Mouse (Mus musculus): ENCODE data around the gene Antxrl. TPM values are rescaled to one million over a fixed set of nuclear protein-coding genes. Genes with fewer than 3 reads are reported as not detected.

Antxrl gene
- not detected in 2 replicates for polyA plus RNA-seq (2015; fragmentation: Nextera tagmentation; extraction: Ambion mirVana)

- H3K4me3 ChIP-seq (replicated peaks; ENCODE audit: low read depth, low read length), result no peak within 1 kb of the TSS
- no peak for TF ChIP-seq CTCF (IDR thresholded peaks at IDR 0.05; ENCODE audit: low read depth)
- ATAC-seq (replicated peaks; ENCODE audit: low FRiP score, low read depth) (no peak), DNase-seq (ENCODE audit: low spot score) (no peak)
- no peak within 1 kb of the TSS for H3K4me2 ChIP-seq (ENCODE audit: low read length)
- no peaks in the 10 kb centered on the region for H3K27me3 ChIP-seq (ENCODE audit: insufficient read depth, low read length)
- no peak within 1 kb of the TSS for H3K9ac ChIP-seq (ENCODE audit: low read depth, low read length)
- no peaks in the 10 kb centered on the region for H3K9me3 ChIP-seq (replicated peaks; ENCODE audit: low read length)
- H3K36me3 ChIP-seq (ENCODE audit: insufficient read depth, low read length), result no peaks in the 10 kb centered on the region
- 76% methylated on average over 6 of the region's 6 CpGs for WGBS
- H3K4me1 ChIP-seq (replicated peaks; ENCODE audit: insufficient read depth, low read length), result no peaks in the 10 kb centered on the region
- H3K27ac ChIP-seq, result no peak within 1 kb of the TSS
These were observed at the start of gene Antxrl for GRCm38 (mm10) chr14:34052516-34052915. Gene Antxrl, plus strand, starts transcription at chr14:34052707.

GRCm38 (mm10) chr14:34015063-34015462 lies 37.4 kb upstream of the Antxrl start, which contains the start of gene Gm30083:
Gene Gm30083, minus strand, starts transcription at chr14:34015182.
- H3K4me2 ChIP-seq (ENCODE audit: low read length), result no peak within 1 kb of the TSS
- no peaks in the 10 kb centered on the region for H3K9me3 ChIP-seq (replicated peaks; ENCODE audit: low read length)
- H3K9ac ChIP-seq (ENCODE audit: low read depth, low read length), result no peak within 1 kb of the TSS
- no peak within 1 kb of the TSS for H3K4me3 ChIP-seq (replicated peaks; ENCODE audit: low read depth, low read length)
- no peaks in the 10 kb centered on the region for H3K36me3 ChIP-seq (ENCODE audit: insufficient read depth, low read length)
- no peak for TF ChIP-seq CTCF (IDR thresholded peaks at IDR 0.05; ENCODE audit: low read depth)
- 87% methylated on average over 3 of the region's 3 CpGs for WGBS
- no peak for ATAC-seq (replicated peaks; ENCODE audit: low FRiP score, low read depth)
- no peaks in the 10 kb centered on the region for H3K27me3 ChIP-seq (ENCODE audit: insufficient read depth, low read length)
- no peaks in the 10 kb centered on the region for H3K4me1 ChIP-seq (replicated peaks; ENCODE audit: insufficient read depth, low read length)
- no peak for DNase-seq (ENCODE audit: low spot score)
- no peak within 1 kb of the TSS for H3K27ac ChIP-seq

- Histone ChIP-seq H3K4me3 (replicated peaks; ENCODE audit: low read depth, low read length) (no peak within 1 kb of the TSS), H3K27me3 (ENCODE audit: insufficient read depth, low read length) (no peaks in the 10 kb centered on the region), H3K36me3 (ENCODE audit: insufficient read depth, low read length) (no peaks in the 10 kb centered on the region), H3K4me2 (ENCODE audit: low read length) (no peak within 1 kb of the TSS), H3K9me3 (replicated peaks; ENCODE audit: low read length) (no peaks in the 10 kb centered on the region), H3K9ac (ENCODE audit: low read depth, low read length) (no peak within 1 kb of the TSS), H3K27ac (no peak within 1 kb of the TSS), H3K4me1 (replicated peaks; ENCODE audit: insufficient read depth, low read length) (no peaks in the 10 kb centered on the region)
- DNase-seq (ENCODE audit: low spot score) (no peak), ATAC-seq (replicated peaks; ENCODE audit: low FRiP score, low read depth) (no peak)
- no peak for TF ChIP-seq CTCF (IDR thresholded peaks at IDR 0.05; ENCODE audit: low read depth)
- 96% methylated on average over 4 of the region's 4 CpGs for WGBS
These were observed 36.1 kb upstream of the Antxrl start, which contains the start of gene Gm5460 for GRCm38 (mm10) chr14:34016381-34016780. Gene Gm5460, plus strand, starts transcription at chr14:34016758.

GRCm38 (mm10) chr14:34016938-34017337 lies 35.6 kb upstream of the Antxrl start:
- no peak overlapping the region for H3K4me3 ChIP-seq (replicated peaks; ENCODE audit: low read depth, low read length)
- ATAC-seq (replicated peaks; ENCODE audit: low FRiP score, low read depth), result no peak
- H3K27ac ChIP-seq, result no peak overlapping the region
- no peak for TF ChIP-seq CTCF (IDR thresholded peaks at IDR 0.05; ENCODE audit: low read depth)
- H3K4me2 ChIP-seq (ENCODE audit: low read length), result no peak overlapping the region
- H3K4me1 ChIP-seq (replicated peaks; ENCODE audit: insufficient read depth, low read length), result no peaks in the 10 kb centered on the region
- H3K36me3 ChIP-seq (ENCODE audit: insufficient read depth, low read length), result no peaks in the 10 kb centered on the region
- 84% methylated on average over 2 of the region's 2 CpGs for WGBS
- DNase-seq (ENCODE audit: low spot score), result no peak
- no peaks in the 10 kb centered on the region for H3K27me3 ChIP-seq (ENCODE audit: insufficient read depth, low read length)
- H3K9ac ChIP-seq (ENCODE audit: low read depth, low read length), result no peak overlapping the region
- H3K9me3 ChIP-seq (replicated peaks; ENCODE audit: low read length), result no peaks in the 10 kb centered on the region

- no peak for TF ChIP-seq CTCF (IDR thresholded peaks at IDR 0.05; ENCODE audit: low read depth)
- no peak for DNase-seq (ENCODE audit: low spot score)
- no peaks in the 10 kb centered on the region for H3K4me1 ChIP-seq (replicated peaks; ENCODE audit: insufficient read depth, low read length)
- no peak for ATAC-seq (replicated peaks; ENCODE audit: low FRiP score, low read depth)
- H3K9ac ChIP-seq (ENCODE audit: low read depth, low read length), result no peak overlapping the region
- H3K36me3 ChIP-seq (ENCODE audit: insufficient read depth, low read length), result no peaks in the 10 kb centered on the region
- WGBS, result 72% methylated on average over 2 of the region's 2 CpGs
- no peak overlapping the region for H3K4me2 ChIP-seq (ENCODE audit: low read length)
- H3K27me3 ChIP-seq (ENCODE audit: insufficient read depth, low read length), result no peaks in the 10 kb centered on the region
- H3K9me3 ChIP-seq (replicated peaks; ENCODE audit: low read length), result no peaks in the 10 kb centered on the region
- no peak overlapping the region for H3K4me3 ChIP-seq (replicated peaks; ENCODE audit: low read depth, low read length)
- H3K27ac ChIP-seq, result no peak overlapping the region
These were observed 25.8 kb upstream of the Antxrl start for GRCm38 (mm10) chr14:34026710-34027109.

- no peak overlapping the region for H3K9ac ChIP-seq (ENCODE audit: low read depth, low read length)
- ATAC-seq (replicated peaks; ENCODE audit: low FRiP score, low read depth), result no peak
- H3K4me1 ChIP-seq (replicated peaks; ENCODE audit: insufficient read depth, low read length), result no peaks in the 10 kb centered on the region
- H3K27ac ChIP-seq, result no peak overlapping the region
- WGBS, result 85% methylated on average over 8 of the region's 8 CpGs
- no peaks in the 10 kb centered on the region for H3K36me3 ChIP-seq (ENCODE audit: insufficient read depth, low read length)
- no peak for TF ChIP-seq CTCF (IDR thresholded peaks at IDR 0.05; ENCODE audit: low read depth)
- DNase-seq (ENCODE audit: low spot score), result no peak
- H3K4me2 ChIP-seq (ENCODE audit: low read length), result no peak overlapping the region
- no peak overlapping the region for H3K4me3 ChIP-seq (replicated peaks; ENCODE audit: low read depth, low read length)
- no peaks in the 10 kb centered on the region for H3K9me3 ChIP-seq (replicated peaks; ENCODE audit: low read length)
- no peaks in the 10 kb centered on the region for H3K27me3 ChIP-seq (ENCODE audit: insufficient read depth, low read length)
These were observed 18.5 kb upstream of the Antxrl start for GRCm38 (mm10) chr14:34033841-34034610.
